Mouse (Mus musculus): ENCODE results near the gene Ammecr1.

GRCm38 (mm10) chrX:142830572-142830971 lies 136.0 kb downstream of the Ammecr1 start:
- TF ChIP-seq HCFC1 (IDR thresholded peaks at IDR 0.05; ENCODE audit: borderline replicate concordance, insufficient read depth, low read length) (no peak), ZC3H11A (IDR thresholded peaks at IDR 0.05; ENCODE audit: borderline replicate concordance, low read depth, low read length) (no peak), ZNF384 (IDR thresholded peaks at IDR 0.05; ENCODE audit: low read depth, low read length) (no peak), MAFK (IDR thresholded peaks at IDR 0.05; ENCODE audit: insufficient read depth, low read depth, low read length) (no peak), CHD2 (IDR thresholded peaks at IDR 0.05; ENCODE audit: low read depth, low read length) (no peak)

All from ES-E14 (cell line).